Mouse (Mus musculus) E14TG2a.4 (cell line): ENCODE data around the gene Tm9sf2.
A peak's percentile ranks its signal among the peaks of the same experiment; 100 is the strongest.

Source experiments
- H3K27me3 ChIP-seq: 2 replicates; pipeline ENCODE4 v1.6.1; 2014; ENCODE audit warnings: low read length, control low read depth; ENCODE audit not compliant: insufficient read depth
- H3K36me3 ChIP-seq: 2 replicates; pipeline ENCODE4 v1.6.1; 2014; ENCODE audit warnings: low read length, control low read depth; ENCODE audit not compliant: insufficient read depth
- H3K4me1 ChIP-seq: replicated peaks from 2 replicates; pipeline ENCODE4 v1.6.1; 2014; ENCODE audit warnings: low read depth, low read length, control low read depth
- H3K4me3 ChIP-seq: replicated peaks from 2 replicates; pipeline ENCODE4 v1.5.1; 2014; ENCODE audit warnings: mild to moderate bottlenecking, low read length
- H3K9me3 ChIP-seq: 2 replicates; pipeline ENCODE4 v1.6.1; 2014; ENCODE audit warnings: low read length, control low read depth
- CTCF ChIP-seq: conservative IDR thresholded peaks from 2 replicates; pipeline ENCODE4 v1.5.1; 2014; ENCODE audit warnings: low read length
- NANOG ChIP-seq: IDR thresholded peaks from 2 replicates; pipeline ENCODE4 v1.6.1; 2014; ENCODE audit warnings: borderline replicate concordance, low read length, mixed read lengths
- POU5F1 ChIP-seq: IDR thresholded peaks from 2 replicates; pipeline ENCODE4 v1.6.1; 2014; ENCODE audit warnings: low read length, borderline replicate concordance

Tm9sf2 gene

DNA sequence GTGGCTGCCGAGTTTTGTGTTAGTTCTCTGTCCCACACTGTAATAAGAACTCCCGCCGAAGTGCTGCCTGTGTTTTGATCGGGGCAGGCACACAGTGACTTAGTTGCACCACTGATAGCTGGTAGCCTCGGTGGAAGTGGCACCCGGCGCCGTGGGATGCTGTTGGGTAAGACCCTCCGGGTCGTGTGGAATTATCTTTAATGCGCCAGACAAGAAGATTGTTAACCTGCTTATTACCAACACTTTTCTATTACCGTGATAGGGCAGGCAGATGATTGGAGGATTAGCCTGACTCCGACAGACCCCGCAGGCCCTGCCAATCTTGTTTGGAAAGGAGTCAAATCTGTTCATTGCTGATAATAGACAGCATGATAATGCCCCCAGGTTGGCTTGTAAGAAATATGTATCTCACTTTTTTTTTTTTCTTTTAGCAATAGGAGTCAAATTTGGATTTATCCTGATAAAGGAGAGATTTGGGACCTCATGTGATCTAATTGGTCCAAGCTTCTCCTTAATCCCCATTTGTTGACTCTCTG, 69.5 kb downstream of the Tm9sf2 start:
- no peak for TF ChIP-seq CTCF
- TF ChIP-seq POU5F1: no peak
- no peak for TF ChIP-seq NANOG
- Histone ChIP-seq H3K4me1 (peaks cover 46% of the 10 kb centered on the region), H3K27me3 (peaks cover 20% of the 10 kb centered on the region), H3K36me3 (no peaks in the 10 kb centered on the region), H3K4me3 (no peak overlapping the region; the same call in 1 of the 2 replicates), H3K9me3 (no peaks in the 10 kb centered on the region)

GRCm38 (mm10) chr14:122179262-122179661, 72.4 kb downstream of the Tm9sf2 start:
- H3K36me3 ChIP-seq: no peaks in the 10 kb centered on the region
- H3K9me3 ChIP-seq: no peaks in the 10 kb centered on the region
- no peak for TF ChIP-seq NANOG
- TF ChIP-seq POU5F1: no peak
- no peak for TF ChIP-seq CTCF
- peaks cover 10% of the 10 kb centered on the region for H3K27me3 ChIP-seq
- peaks cover 44% of the 10 kb centered on the region for H3K4me1 ChIP-seq
- no peak overlapping the region for H3K4me3 ChIP-seq

DNA sequence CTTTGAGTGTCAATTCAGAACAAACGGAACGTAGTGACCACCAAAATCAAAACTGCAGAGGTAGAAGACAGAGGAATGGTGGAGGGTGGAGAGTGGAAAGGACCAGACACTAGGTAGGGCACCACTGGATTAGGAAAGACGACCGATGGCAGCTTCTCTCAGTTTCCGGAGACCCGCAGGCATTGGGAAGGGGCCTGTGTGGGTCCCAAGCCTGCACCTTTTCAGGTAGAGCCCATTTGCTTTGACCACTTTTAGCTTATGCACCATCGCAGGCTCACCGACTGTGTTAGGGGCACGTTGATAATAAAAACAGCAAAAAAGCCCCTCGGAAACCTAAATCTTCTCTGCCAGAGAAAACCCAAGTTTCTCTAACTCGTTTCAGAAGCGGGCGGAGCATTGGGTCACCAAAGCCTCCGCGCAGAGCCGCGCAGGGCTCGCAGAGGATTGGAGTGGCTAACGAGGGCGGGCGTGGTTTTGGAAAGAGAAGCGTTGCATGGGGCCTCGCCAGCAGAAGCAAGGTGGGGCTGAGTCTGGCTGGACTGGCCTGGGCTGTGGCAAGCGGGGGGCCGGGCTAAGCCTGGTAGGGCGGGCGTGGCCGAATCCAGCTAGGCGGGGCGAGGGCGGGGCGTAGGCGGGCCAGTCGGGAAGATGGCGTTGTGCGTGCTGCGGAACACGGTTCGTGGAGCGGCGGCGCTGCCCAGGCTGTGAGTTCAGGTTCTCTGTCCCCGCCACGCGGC, 74.4 kb downstream of the Tm9sf2 start, which contains the start of gene Clybl:
Gene Clybl (plus strand): TSS at position 627 of the 737 bp plus-strand sequence.
- TF ChIP-seq NANOG: no peak
- no peak for TF ChIP-seq POU5F1
- TF ChIP-seq CTCF: no peak
- H3K4me3 ChIP-seq: peak within 1 kb of the TSS; percentile 97
- H3K27me3 ChIP-seq: peaks cover 8% of the 10 kb centered on the region; the same call in 1 of the 2 replicates
- H3K9me3 ChIP-seq: no peaks in the 10 kb centered on the region
- no peaks in the 10 kb centered on the region for H3K36me3 ChIP-seq
- H3K4me1 ChIP-seq: peaks cover 41% of the 10 kb centered on the region

GRCm38 (mm10) chr14:122181815-122182157, 74.9 kb downstream of the Tm9sf2 start:
- no peaks in the 10 kb centered on the region for H3K9me3 ChIP-seq
- TF ChIP-seq POU5F1: no peak
- no peak for TF ChIP-seq CTCF
- no peak for TF ChIP-seq NANOG
- peaks cover 8% of the 10 kb centered on the region; the same call in 1 of the 2 replicates for H3K27me3 ChIP-seq
- peaks cover 39% of the 10 kb centered on the region for H3K4me1 ChIP-seq
- peak overlapping the region; percentile 97 for H3K4me3 ChIP-seq
- no peaks in the 10 kb centered on the region for H3K36me3 ChIP-seq

DNA sequence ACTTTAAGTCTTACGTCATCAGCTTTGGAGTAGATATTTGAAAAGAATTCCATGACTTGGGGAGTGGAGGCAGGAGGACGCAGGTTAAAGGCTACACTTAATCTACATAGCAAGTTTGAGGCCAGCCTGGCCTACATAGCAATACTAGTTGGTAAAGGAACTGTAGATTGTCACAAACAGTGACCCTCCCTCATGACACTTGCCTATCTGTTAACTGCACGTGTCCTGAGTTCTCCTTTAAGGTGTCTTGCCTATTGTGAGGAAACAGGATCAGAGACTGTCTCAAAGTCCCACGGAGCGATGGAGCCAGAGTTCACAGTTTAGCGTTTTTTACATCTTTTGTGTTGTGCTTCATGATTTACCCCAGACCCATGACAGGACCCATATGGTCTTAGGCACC, 75.4 kb downstream of the Tm9sf2 start:
- Histone ChIP-seq H3K9me3 (no peaks in the 10 kb centered on the region), H3K4me1 (peaks cover 39% of the 10 kb centered on the region), H3K27me3 (peaks cover 8% of the 10 kb centered on the region; the same call in 1 of the 2 replicates), H3K4me3 (peak overlapping the region; percentile 97), H3K36me3 (no peaks in the 10 kb centered on the region)
- TF ChIP-seq CTCF (no peak), POU5F1 (no peak), NANOG (no peak)

DNA sequence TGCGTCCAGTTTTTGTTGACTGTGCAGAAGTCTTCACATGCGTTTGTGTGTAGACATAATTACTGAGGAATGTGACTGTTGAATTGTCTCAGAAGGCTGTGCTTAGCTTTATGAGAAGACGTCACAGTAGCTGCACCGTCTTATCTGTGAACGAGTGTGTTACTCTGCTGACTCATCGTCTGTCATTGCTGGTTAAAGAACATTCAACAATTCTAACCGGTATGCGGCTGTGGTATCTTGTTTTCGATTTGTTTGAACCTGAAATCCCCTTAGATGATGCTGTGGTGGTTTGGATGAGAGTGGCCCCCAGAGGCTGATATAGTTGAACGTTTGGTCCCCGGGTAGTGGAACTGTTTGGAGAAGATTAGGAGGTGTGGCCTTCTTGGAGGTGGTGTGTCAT, 77.1 kb downstream of the Tm9sf2 start:
- H3K9me3 ChIP-seq: no peaks in the 10 kb centered on the region

DNA sequence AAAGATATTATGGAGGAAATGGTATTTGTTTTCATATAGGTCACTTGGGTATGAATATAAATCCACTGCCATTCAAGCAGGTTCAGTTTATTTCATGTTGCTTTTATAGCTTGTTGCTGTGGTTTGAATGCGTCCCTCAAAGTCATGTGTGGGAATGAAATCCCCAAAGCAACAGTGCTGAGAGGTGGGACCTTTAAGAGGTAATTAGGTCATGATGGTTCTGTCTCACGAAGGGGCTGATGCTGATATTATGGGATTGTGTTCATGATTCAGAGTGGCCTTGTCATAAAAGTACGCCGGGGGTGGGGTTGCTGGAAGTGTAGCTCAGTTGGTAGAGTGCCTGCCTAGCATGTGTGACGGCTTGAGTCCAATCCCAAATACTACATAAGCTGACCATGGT, 81.4 kb downstream of the Tm9sf2 start:
- H3K27me3 ChIP-seq: no peaks in the 10 kb centered on the region

More for the DNA sequence above, 77.1 kb downstream of the Tm9sf2 start:
- no peak overlapping the region for H3K4me3 ChIP-seq
- no peaks in the 10 kb centered on the region for H3K36me3 ChIP-seq
- H3K27me3 ChIP-seq: no peaks in the 10 kb centered on the region
- TF ChIP-seq CTCF (no peak), POU5F1 (no peak), NANOG (no peak)
- H3K4me1 ChIP-seq: peaks cover 34% of the 10 kb centered on the region

GRCm38 (mm10) chr14:122189901-122190300, 83.1 kb downstream of the Tm9sf2 start:
- Histone ChIP-seq H3K27me3 (no peaks in the 10 kb centered on the region), H3K4me1 (peaks cover 5% of the 10 kb centered on the region), H3K4me3 (no peak overlapping the region), H3K36me3 (no peaks in the 10 kb centered on the region), H3K9me3 (peaks cover 8% of the 10 kb centered on the region)
- TF ChIP-seq POU5F1: no peak
- no peak for TF ChIP-seq CTCF
- TF ChIP-seq NANOG: no peak

More for the DNA sequence above, 81.4 kb downstream of the Tm9sf2 start:
- Histone ChIP-seq H3K4me3 (no peak overlapping the region), H3K36me3 (no peaks in the 10 kb centered on the region), H3K4me1 (peaks cover 5% of the 10 kb centered on the region), H3K9me3 (peaks cover 8% of the 10 kb centered on the region)
- TF ChIP-seq POU5F1: no peak
- no peak for TF ChIP-seq NANOG
- TF ChIP-seq CTCF: no peak
